Mouse (Mus musculus): ENCODE data around the gene Tmem114. TPM values are rescaled to one million over a fixed set of nuclear protein-coding genes. Genes with fewer than 3 reads are reported as not detected.

The Tmem114 gene
- polyA plus RNA-seq, 1 experiment from 2014 or later = not detected

- H3K4me3 ChIP-seq (replicated peaks; ENCODE audit: low read length) = no peak overlapping the region
- no peak overlapping the region for H3K27ac ChIP-seq (ENCODE audit: low read length)
- no peak overlapping the region for H3K4me2 ChIP-seq (ENCODE audit: low read depth, low read length)
- WGBS = 81% methylated on average over 3 of the region's 3 CpGs
- ATAC-seq (ENCODE audit: insufficient read depth, low FRiP score) = no peak
- H3K27me3 ChIP-seq (ENCODE audit: control insufficient read depth, insufficient read depth, low read length) = peaks cover 3% of the 10 kb centered on the region; the same call in 1 of the 2 replicates
- no peak overlapping the region for H3K9ac ChIP-seq (ENCODE audit: low read length)
- H3K4me1 ChIP-seq (ENCODE audit: control insufficient read depth, insufficient read depth, low read length) = no peaks in the 10 kb centered on the region
- no peaks in the 10 kb centered on the region for H3K36me3 ChIP-seq (ENCODE audit: control insufficient read depth, insufficient read depth, low read length)
- no peaks in the 10 kb centered on the region for H3K9me3 ChIP-seq (replicated peaks; ENCODE audit: control insufficient read depth, low read length)
These were observed 7.7 kb upstream of the Tmem114 start for GRCm38 (mm10) chr16:8432616-8433015.

- Histone ChIP-seq H3K36me3 (ENCODE audit: control insufficient read depth, insufficient read depth, low read length) (no peaks in the 10 kb centered on the region), H3K4me2 (ENCODE audit: low read depth, low read length) (no peak overlapping the region), H3K27ac (ENCODE audit: low read length) (no peak overlapping the region), H3K9me3 (replicated peaks; ENCODE audit: control insufficient read depth, low read length) (no peaks in the 10 kb centered on the region), H3K27me3 (ENCODE audit: control insufficient read depth, insufficient read depth, low read length) (peaks cover 33% of the 10 kb centered on the region), H3K4me3 (replicated peaks; ENCODE audit: low read length) (no peak overlapping the region), H3K4me1 (ENCODE audit: control insufficient read depth, insufficient read depth, low read length) (0 out of 2 replicates have a peak, but pooled peaks cover under 1% of the 10 kb centered on the region), H3K9ac (ENCODE audit: low read length) (no peak overlapping the region)
- no peak for ATAC-seq (ENCODE audit: insufficient read depth, low FRiP score)
- 79% methylated on average over 4 of the region's 4 CpGs for WGBS
These were observed 4.6 kb upstream of the Tmem114 start for GRCm38 (mm10) chr16:8429531-8429930.

- Histone ChIP-seq H3K27ac (ENCODE audit: low read length) (no peak overlapping the region), H3K9me3 (replicated peaks; ENCODE audit: control insufficient read depth, low read length) (no peaks in the 10 kb centered on the region), H3K4me3 (replicated peaks; ENCODE audit: low read length) (no peak overlapping the region), H3K9ac (ENCODE audit: low read length) (no peak overlapping the region), H3K4me2 (ENCODE audit: low read depth, low read length) (no peak overlapping the region), H3K4me1 (ENCODE audit: control insufficient read depth, insufficient read depth, low read length) (0 out of 2 replicates have a peak, but pooled peaks cover 3% of the 10 kb centered on the region), H3K27me3 (ENCODE audit: control insufficient read depth, insufficient read depth, low read length) (peaks cover 51% of the 10 kb centered on the region), H3K36me3 (ENCODE audit: control insufficient read depth, insufficient read depth, low read length) (no peaks in the 10 kb centered on the region)
- 78% methylated on average over 5 of the region's 5 CpGs for WGBS
- no peak for ATAC-seq (ENCODE audit: insufficient read depth, low FRiP score)
These were observed 800 bp upstream of the Tmem114 start for GRCm38 (mm10) chr16:8425736-8426135.

GRCm38 (mm10) chr16:8424161-8424970 lies 570 bp downstream of the Tmem114 start:
- no peak for ATAC-seq (ENCODE audit: insufficient read depth, low FRiP score)

GRCm38 (mm10) chr16:8423626-8424114 lies 1.3 kb downstream of the Tmem114 start:
- H3K9ac ChIP-seq (ENCODE audit: low read length) = no peak overlapping the region
- no peak overlapping the region for H3K4me3 ChIP-seq (replicated peaks; ENCODE audit: low read length)
- H3K4me1 ChIP-seq (ENCODE audit: control insufficient read depth, insufficient read depth, low read length) = 0 out of 2 replicates have a peak, but pooled peaks cover 3% of the 10 kb centered on the region
- peaks cover 48% of the 10 kb centered on the region for H3K27me3 ChIP-seq (ENCODE audit: control insufficient read depth, insufficient read depth, low read length)
- H3K9me3 ChIP-seq (replicated peaks; ENCODE audit: control insufficient read depth, low read length) = no peaks in the 10 kb centered on the region
- 44% methylated on average over 7 of the region's 7 CpGs for WGBS
- H3K36me3 ChIP-seq (ENCODE audit: control insufficient read depth, insufficient read depth, low read length) = no peaks in the 10 kb centered on the region
- no peak overlapping the region for H3K27ac ChIP-seq (ENCODE audit: low read length)
- no peak overlapping the region for H3K4me2 ChIP-seq (ENCODE audit: low read depth, low read length)
- no peak for ATAC-seq (ENCODE audit: insufficient read depth, low FRiP score)

More at GRCm38 (mm10) chr16:8424161-8424970, 570 bp downstream of the Tmem114 start:
- Histone ChIP-seq H3K27ac (ENCODE audit: low read length) (no peak overlapping the region), H3K4me3 (replicated peaks; ENCODE audit: low read length) (peak overlapping the region; percentile 34), H3K4me2 (ENCODE audit: low read depth, low read length) (peak overlapping the region; percentile 59), H3K36me3 (ENCODE audit: control insufficient read depth, insufficient read depth, low read length) (no peaks in the 10 kb centered on the region), H3K9ac (ENCODE audit: low read length) (peak overlapping the region; percentile 46; the same call in 1 of the 2 replicates), H3K9me3 (replicated peaks; ENCODE audit: control insufficient read depth, low read length) (no peaks in the 10 kb centered on the region), H3K4me1 (ENCODE audit: control insufficient read depth, insufficient read depth, low read length) (0 out of 2 replicates have a peak, but pooled peaks cover 3% of the 10 kb centered on the region), H3K27me3 (ENCODE audit: control insufficient read depth, insufficient read depth, low read length) (peaks cover 48% of the 10 kb centered on the region)
- 3% methylated on average over 43 of the region's 43 CpGs for WGBS

GRCm38 (mm10) chr16:8420842-8421241 lies 4.1 kb downstream of the Tmem114 start:
- Histone ChIP-seq H3K4me3 (replicated peaks; ENCODE audit: low read length) (no peak overlapping the region), H3K9me3 (replicated peaks; ENCODE audit: control insufficient read depth, low read length) (no peaks in the 10 kb centered on the region), H3K36me3 (ENCODE audit: control insufficient read depth, insufficient read depth, low read length) (no peaks in the 10 kb centered on the region), H3K27me3 (ENCODE audit: control insufficient read depth, insufficient read depth, low read length) (peaks cover 30% of the 10 kb centered on the region), H3K27ac (ENCODE audit: low read length) (no peak overlapping the region), H3K4me2 (ENCODE audit: low read depth, low read length) (no peak overlapping the region), H3K9ac (ENCODE audit: low read length) (no peak overlapping the region), H3K4me1 (ENCODE audit: control insufficient read depth, insufficient read depth, low read length) (0 out of 2 replicates have a peak, but pooled peaks cover 3% of the 10 kb centered on the region)
- 79% methylated on average over 4 of the region's 4 CpGs for WGBS
- ATAC-seq (ENCODE audit: insufficient read depth, low FRiP score) = no peak

- Histone ChIP-seq H3K27me3 (ENCODE audit: control insufficient read depth, insufficient read depth, low read length) (peaks cover 26% of the 10 kb centered on the region), H3K9me3 (replicated peaks; ENCODE audit: control insufficient read depth, low read length) (no peaks in the 10 kb centered on the region), H3K27ac (ENCODE audit: low read length) (no peak overlapping the region), H3K9ac (ENCODE audit: low read length) (no peak overlapping the region), H3K36me3 (ENCODE audit: control insufficient read depth, insufficient read depth, low read length) (no peaks in the 10 kb centered on the region), H3K4me2 (ENCODE audit: low read depth, low read length) (no peak overlapping the region), H3K4me1 (ENCODE audit: control insufficient read depth, insufficient read depth, low read length) (0 out of 2 replicates have a peak, but pooled peaks cover 3% of the 10 kb centered on the region), H3K4me3 (replicated peaks; ENCODE audit: low read length) (no peak overlapping the region)
- no peak for ATAC-seq (ENCODE audit: insufficient read depth, low FRiP score)
- 63% methylated on average over 10 of the region's 10 CpGs for WGBS
These were observed 4.6 kb downstream of the Tmem114 start for GRCm38 (mm10) chr16:8420381-8420780.

- no peak for ATAC-seq (ENCODE audit: insufficient read depth, low FRiP score)
- Histone ChIP-seq H3K27ac (ENCODE audit: low read length) (no peak overlapping the region), H3K27me3 (ENCODE audit: control insufficient read depth, insufficient read depth, low read length) (peaks cover 20% of the 10 kb centered on the region), H3K4me1 (ENCODE audit: control insufficient read depth, insufficient read depth, low read length) (0 out of 2 replicates have a peak, but pooled peaks cover 3% of the 10 kb centered on the region), H3K9ac (ENCODE audit: low read length) (no peak overlapping the region), H3K4me3 (replicated peaks; ENCODE audit: low read length) (no peak overlapping the region), H3K4me2 (ENCODE audit: low read depth, low read length) (no peak overlapping the region), H3K9me3 (replicated peaks; ENCODE audit: control insufficient read depth, low read length) (no peaks in the 10 kb centered on the region), H3K36me3 (ENCODE audit: control insufficient read depth, insufficient read depth, low read length) (no peaks in the 10 kb centered on the region)
- WGBS = 90% methylated on average over 8 of the region's 8 CpGs
These were observed 5.3 kb downstream of the Tmem114 start for GRCm38 (mm10) chr16:8419666-8420065.

GRCm38 (mm10) chr16:8418126-8418525 lies 6.8 kb downstream of the Tmem114 start:
- Histone ChIP-seq H3K4me3 (replicated peaks; ENCODE audit: low read length) (no peak overlapping the region), H3K4me1 (ENCODE audit: control insufficient read depth, insufficient read depth, low read length) (no peaks in the 10 kb centered on the region), H3K9me3 (replicated peaks; ENCODE audit: control insufficient read depth, low read length) (no peaks in the 10 kb centered on the region), H3K4me2 (ENCODE audit: low read depth, low read length) (no peak overlapping the region), H3K27me3 (ENCODE audit: control insufficient read depth, insufficient read depth, low read length) (peaks cover 5% of the 10 kb centered on the region), H3K36me3 (ENCODE audit: control insufficient read depth, insufficient read depth, low read length) (no peaks in the 10 kb centered on the region), H3K27ac (ENCODE audit: low read length) (no peak overlapping the region), H3K9ac (ENCODE audit: low read length) (no peak overlapping the region)
- WGBS = 86% methylated on average over 3 of the region's 3 CpGs
- no peak for ATAC-seq (ENCODE audit: insufficient read depth, low FRiP score)

Measured in stomach, embryonic 16.5 days (tissue).